Mouse (Mus musculus): Measurements from ENCODE around the gene Gulp1. TPM values are rescaled to one million over a fixed set of nuclear protein-coding genes. Genes with fewer than 3 reads are reported as not detected.

The Gulp1 gene
- 6.2 and 6.6 TPM in 2 replicates for polyA plus RNA-seq (2012; rRNA removed)

- TF ChIP-seq CTCF (IDR thresholded peaks at IDR 0.05; ENCODE audit: insufficient read depth, low read length) (peak; percentile 40), POLR2A (IDR thresholded peaks at IDR 0.05; ENCODE audit: borderline replicate concordance, extremely low read depth, low read depth, low read length) (peak; percentile 34; the same call in 1 of the 2 replicates)
- peak within 1 kb of the TSS; percentile 61 for H3K4me3 ChIP-seq (replicated peaks; ENCODE audit: extremely low read depth, low read depth, low read length)
- peak; percentile 62 for DNase-seq
- peaks cover 2% of the 10 kb centered on the region for H3K4me1 ChIP-seq (ENCODE audit: control insufficient read depth, insufficient read depth, low read length)
- WGBS, result under 1% methylated on average over 55 of the region's 55 CpGs
Observed at GRCm38 (mm10) chr1:44551461-44552370, at the start of gene Gulp1. Gulp1 (plus strand) TSS chr1:44551511.

- H3K4me1 ChIP-seq (ENCODE audit: control insufficient read depth, insufficient read depth, low read length), result peaks cover 2% of the 10 kb centered on the region
- WGBS, result 76% methylated on average over 6 of the region's 6 CpGs
- TF ChIP-seq POLR2A (IDR thresholded peaks at IDR 0.05; ENCODE audit: borderline replicate concordance, extremely low read depth, low read depth, low read length) (no peak), CTCF (IDR thresholded peaks at IDR 0.05; ENCODE audit: insufficient read depth, low read length) (no peak)
- DNase-seq, result no peak
- H3K4me3 ChIP-seq (replicated peaks; ENCODE audit: extremely low read depth, low read depth, low read length), result no peak overlapping the region
Observed at GRCm38 (mm10) chr1:44550261-44550660, 1.1 kb upstream of the Gulp1 start.

DNA sequence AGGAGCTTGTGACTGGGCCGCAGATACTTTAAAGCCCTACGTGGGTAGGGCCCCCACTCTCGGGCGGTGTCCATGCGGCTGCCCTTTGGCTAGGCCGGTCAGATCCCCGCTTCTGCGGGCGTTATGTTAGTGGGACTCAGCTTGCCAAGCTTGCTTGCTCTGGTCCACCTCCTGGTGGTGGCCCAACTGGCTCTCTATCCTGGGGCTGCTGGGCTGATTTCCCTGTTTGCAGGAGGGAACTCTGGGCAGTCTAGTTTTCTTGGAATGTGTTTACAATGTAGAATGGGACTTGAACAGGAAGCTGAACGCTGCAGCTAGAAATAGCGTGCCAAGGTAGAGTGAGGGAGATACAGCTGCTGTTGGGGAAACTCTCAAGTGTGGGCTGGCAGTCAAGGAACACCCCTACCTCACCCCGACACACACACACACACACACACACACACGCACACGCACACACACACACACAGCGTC, 1.1 kb downstream of the Gulp1 start:
- peak; percentile 51; the same call in 1 of the 2 replicates for TF ChIP-seq POLR2A (IDR thresholded peaks at IDR 0.05; ENCODE audit: borderline replicate concordance, extremely low read depth, low read depth, low read length)
- peak; percentile 29; the same call in 1 of the 2 replicates for TF ChIP-seq CTCF (IDR thresholded peaks at IDR 0.05; ENCODE audit: insufficient read depth, low read length)

DNA sequence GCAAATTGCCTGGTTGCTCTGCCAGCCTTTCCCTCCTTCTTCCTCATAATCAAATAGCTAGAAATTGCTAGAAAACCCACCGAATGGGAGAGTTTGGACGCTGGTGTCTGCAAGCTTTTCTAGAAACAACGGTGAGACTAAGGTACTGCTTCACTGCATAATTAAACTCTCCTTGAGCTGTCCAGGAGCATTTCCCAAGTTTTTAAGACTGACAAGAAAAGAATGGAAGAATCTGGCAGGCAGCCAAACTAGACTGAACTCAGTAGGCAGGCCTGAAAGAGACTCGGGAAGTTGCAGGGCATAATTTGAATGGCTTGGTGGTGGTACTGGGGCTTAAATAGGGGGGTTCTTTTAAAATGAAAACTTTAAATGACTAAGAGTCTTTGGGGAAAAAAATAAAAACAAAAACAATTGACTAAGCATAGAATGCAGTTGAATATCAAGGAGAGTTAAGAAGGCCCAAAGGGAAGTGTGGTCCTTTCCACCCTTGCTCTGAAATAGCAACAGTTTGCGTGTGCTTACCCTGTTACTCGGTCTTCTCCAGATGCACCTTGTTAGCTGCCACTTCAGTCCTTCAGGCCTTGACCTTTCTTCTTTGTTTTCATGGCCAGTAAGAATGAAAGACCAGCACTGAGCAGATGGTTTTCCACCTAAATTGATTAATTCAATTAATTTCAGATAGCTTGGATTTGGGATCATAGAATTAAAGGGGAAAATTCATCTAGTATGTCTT, 2.0 kb downstream of the Gulp1 start:
- Histone ChIP-seq H3K4me3 (replicated peaks; ENCODE audit: extremely low read depth, low read depth, low read length) (no peak overlapping the region), H3K4me1 (ENCODE audit: control insufficient read depth, insufficient read depth, low read length) (peaks cover 2% of the 10 kb centered on the region)
- no peak for TF ChIP-seq CTCF (IDR thresholded peaks at IDR 0.05; ENCODE audit: insufficient read depth, low read length)
- TF ChIP-seq POLR2A (IDR thresholded peaks at IDR 0.05; ENCODE audit: borderline replicate concordance, extremely low read depth, low read depth, low read length), result no peak
- DNase-seq, result no peak
- WGBS, result 27% methylated on average over 6 of the region's 6 CpGs

More for the DNA sequence above, 1.1 kb downstream of the Gulp1 start:
- Histone ChIP-seq H3K4me3 (replicated peaks; ENCODE audit: extremely low read depth, low read depth, low read length) (peak overlapping the region; percentile 61), H3K4me1 (ENCODE audit: control insufficient read depth, insufficient read depth, low read length) (peaks cover 2% of the 10 kb centered on the region)
- no peak for DNase-seq
- 4% methylated on average over 15 of the region's 15 CpGs for WGBS

DNA sequence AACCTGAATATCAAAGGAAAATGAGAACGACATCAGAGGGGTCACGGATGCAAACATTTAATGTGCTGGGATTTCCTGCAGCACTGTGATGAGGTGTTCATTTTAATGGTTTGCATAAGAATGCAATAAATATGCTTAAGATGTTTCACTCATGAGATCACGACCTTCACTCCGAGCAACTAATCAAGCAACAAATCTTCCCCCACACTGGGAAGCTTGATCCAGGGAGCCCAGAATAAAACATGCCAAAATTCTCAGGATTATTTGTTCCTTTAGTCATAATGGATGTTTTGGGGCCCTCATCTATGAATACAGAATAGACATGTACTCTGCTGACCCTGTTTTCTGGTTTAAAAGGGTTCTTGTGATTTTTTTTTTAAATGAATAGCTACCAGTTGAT, 16.1 kb downstream of the Gulp1 start:
- no peak overlapping the region for H3K4me3 ChIP-seq (replicated peaks; ENCODE audit: extremely low read depth, low read depth, low read length)
- no peaks in the 10 kb centered on the region for H3K4me1 ChIP-seq (ENCODE audit: control insufficient read depth, insufficient read depth, low read length)
- TF ChIP-seq CTCF (IDR thresholded peaks at IDR 0.05; ENCODE audit: insufficient read depth, low read length) (no peak), POLR2A (IDR thresholded peaks at IDR 0.05; ENCODE audit: borderline replicate concordance, extremely low read depth, low read depth, low read length) (no peak)
- DNase-seq, result no peak
- whole genome bisulfite sequencing, result 57% methylated on average over 4 of the region's 4 CpGs

DNA sequence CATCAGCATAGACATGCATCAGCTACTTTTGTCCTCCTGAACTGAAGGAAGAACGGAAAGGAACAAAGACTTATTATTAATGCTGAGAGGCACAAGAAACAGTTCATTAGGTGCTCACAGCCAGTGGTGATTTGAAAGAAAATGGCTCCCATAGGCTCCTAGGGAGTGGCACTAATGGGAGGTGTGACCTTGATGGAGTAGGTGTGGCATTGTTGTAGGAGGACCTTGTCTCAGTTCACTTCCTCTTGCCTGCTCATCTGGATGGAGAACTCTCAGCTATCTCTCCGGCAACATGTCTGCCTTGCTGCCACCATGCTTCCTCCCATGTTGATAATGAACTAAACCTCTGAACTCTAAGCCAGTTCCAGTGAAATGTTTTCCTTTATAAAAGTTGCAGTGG, 17.0 kb downstream of the Gulp1 start:
- H3K4me3 ChIP-seq (replicated peaks; ENCODE audit: extremely low read depth, low read depth, low read length), result no peak overlapping the region
- 86% methylated on average over 2 of the region's 2 CpGs for WGBS
- H3K4me1 ChIP-seq (ENCODE audit: control insufficient read depth, insufficient read depth, low read length), result no peaks in the 10 kb centered on the region
- DNase-seq, result no peak
- TF ChIP-seq POLR2A (IDR thresholded peaks at IDR 0.05; ENCODE audit: borderline replicate concordance, extremely low read depth, low read depth, low read length) (no peak), CTCF (IDR thresholded peaks at IDR 0.05; ENCODE audit: insufficient read depth, low read length) (no peak)

GRCm38 (mm10) chr1:44576001-44576400, 24.7 kb downstream of the Gulp1 start:
- H3K4me3 ChIP-seq (replicated peaks; ENCODE audit: extremely low read depth, low read depth, low read length), result no peak overlapping the region
- no peak for DNase-seq
- H3K4me1 ChIP-seq (ENCODE audit: control insufficient read depth, insufficient read depth, low read length), result no peaks in the 10 kb centered on the region
- TF ChIP-seq POLR2A (IDR thresholded peaks at IDR 0.05; ENCODE audit: borderline replicate concordance, extremely low read depth, low read depth, low read length) (no peak), CTCF (IDR thresholded peaks at IDR 0.05; ENCODE audit: insufficient read depth, low read length) (no peak)
- WGBS, result 60% methylated on average over 1 of the region's 1 CpGs

DNA sequence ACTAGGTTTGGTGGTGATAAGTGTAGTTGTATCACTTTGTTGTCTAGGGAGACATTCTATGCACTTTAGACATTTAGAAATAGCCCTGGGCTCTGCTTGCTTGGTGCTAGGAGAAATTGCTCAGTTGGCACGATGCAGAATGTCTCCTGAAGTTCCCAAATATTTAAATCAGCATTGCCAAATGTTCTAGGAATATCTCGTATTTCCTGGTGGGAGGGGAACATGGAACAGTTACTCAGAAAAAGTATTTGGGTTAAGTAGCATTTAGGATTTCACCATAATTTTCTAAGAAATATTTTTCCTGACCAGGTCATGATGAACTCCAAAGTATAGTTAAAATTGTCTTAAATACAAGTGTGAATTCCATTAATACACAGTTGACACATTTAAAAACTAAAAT, 25.3 kb downstream of the Gulp1 start:
- DNase-seq, result no peak
- no peak overlapping the region for H3K4me3 ChIP-seq (replicated peaks; ENCODE audit: extremely low read depth, low read depth, low read length)
- WGBS, result 43% methylated on average over 2 of the region's 2 CpGs
- no peaks in the 10 kb centered on the region for H3K4me1 ChIP-seq (ENCODE audit: control insufficient read depth, insufficient read depth, low read length)
- TF ChIP-seq CTCF (IDR thresholded peaks at IDR 0.05; ENCODE audit: insufficient read depth, low read length) (no peak), POLR2A (IDR thresholded peaks at IDR 0.05; ENCODE audit: borderline replicate concordance, extremely low read depth, low read depth, low read length) (no peak)

GRCm38 (mm10) chr1:44580390-44580789, 29.1 kb downstream of the Gulp1 start:
- TF ChIP-seq POLR2A (IDR thresholded peaks at IDR 0.05; ENCODE audit: borderline replicate concordance, extremely low read depth, low read depth, low read length) (no peak), CTCF (IDR thresholded peaks at IDR 0.05; ENCODE audit: insufficient read depth, low read length) (no peak)
- Histone ChIP-seq H3K4me3 (replicated peaks; ENCODE audit: extremely low read depth, low read depth, low read length) (no peak overlapping the region), H3K4me1 (ENCODE audit: control insufficient read depth, insufficient read depth, low read length) (peaks cover 2% of the 10 kb centered on the region; the same call in 1 of the 2 replicates)
- no peak for DNase-seq
- 74% methylated on average over 3 of the region's 3 CpGs for WGBS

Measured in lung, adult 2 months (tissue).